Mouse (Mus musculus): ENCODE results near the gene Pdcd2l.
"Not testable (repeated sequence)": the region's sequence is repeated elsewhere in the genome, so short reads cannot be mapped to it uniquely, and the experiment has no call there.

Gene Pdcd2l

GRCm38 (mm10) chr7:34213281-34213680, 16.8 kb upstream of the Pdcd2l start:
- no peak for DNase-seq (ENCODE audit: low spot score)

GRCm38 (mm10) chr7:34208027-34208745, 11.7 kb upstream of the Pdcd2l start:
- no peak for DNase-seq (ENCODE audit: low spot score)

- DNase-seq (ENCODE audit: low spot score): no peak
Measured at GRCm38 (mm10) chr7:34206331-34206730, 9.9 kb upstream of the Pdcd2l start.

GRCm38 (mm10) chr7:34202147-34202546, 5.7 kb upstream of the Pdcd2l start:
- DNase-seq (ENCODE audit: low spot score): not testable (repeated sequence)

GRCm38 (mm10) chr7:34200829-34201228, 4.4 kb upstream of the Pdcd2l start:
- no peak for DNase-seq (ENCODE audit: low spot score)

- DNase-seq (ENCODE audit: low spot score): no peak
Measured at GRCm38 (mm10) chr7:34198346-34198745, 1.9 kb upstream of the Pdcd2l start.

GRCm38 (mm10) chr7:34195632-34196031, 829 bp downstream of the Pdcd2l start:
- DNase-seq (ENCODE audit: low spot score): no peak

GRCm38 (mm10) chr7:34192825-34193224, 3.6 kb downstream of the Pdcd2l start:
- no peak for DNase-seq (ENCODE audit: low spot score)

- no peak for DNase-seq (ENCODE audit: low spot score)
Measured at GRCm38 (mm10) chr7:34189376-34189989, 7.0 kb downstream of the Pdcd2l start.

GRCm38 (mm10) chr7:34183794-34184193, 12.7 kb downstream of the Pdcd2l start:
- no peak for DNase-seq (ENCODE audit: low spot score)

GRCm38 (mm10) chr7:34183356-34183755, 13.1 kb downstream of the Pdcd2l start:
- no peak for DNase-seq (ENCODE audit: low spot score)

- not testable (repeated sequence) for DNase-seq (ENCODE audit: low spot score)
Measured at GRCm38 (mm10) chr7:34176241-34176640, 20.2 kb downstream of the Pdcd2l start.

GRCm38 (mm10) chr7:34172251-34172650, 24.2 kb downstream of the Pdcd2l start:
- DNase-seq (ENCODE audit: low spot score): no peak

GRCm38 (mm10) chr7:34169454-34169853, 27.0 kb downstream of the Pdcd2l start, which contains the start of gene Uba2:
Gene Uba2, minus strand, starts transcription at chr7:34169599.
- no peak for DNase-seq (ENCODE audit: low spot score)

- DNase-seq (ENCODE audit: low spot score): peak; percentile 91
Measured at GRCm38 (mm10) chr7:34168470-34169251, 27.8 kb downstream of the Pdcd2l start.

GRCm38 (mm10) chr7:34167766-34168469, 28.5 kb downstream of the Pdcd2l start:
- DNase-seq (ENCODE audit: low spot score): no peak

GRCm38 (mm10) chr7:34166850-34167249, 29.6 kb downstream of the Pdcd2l start:
- no peak for DNase-seq (ENCODE audit: low spot score)

- DNase-seq (ENCODE audit: low spot score): no peak
Measured at GRCm38 (mm10) chr7:34165999-34166398, 30.5 kb downstream of the Pdcd2l start.

GRCm38 (mm10) chr7:34164671-34165070, 31.8 kb downstream of the Pdcd2l start:
- no peak for DNase-seq (ENCODE audit: low spot score)

GRCm38 (mm10) chr7:34159167-34159566, 37.3 kb downstream of the Pdcd2l start:
- DNase-seq (ENCODE audit: low spot score): no peak

- DNase-seq (ENCODE audit: low spot score): no peak
Measured at GRCm38 (mm10) chr7:34157994-34158393, 38.5 kb downstream of the Pdcd2l start.

GRCm38 (mm10) chr7:34147193-34147592, 49.3 kb downstream of the Pdcd2l start:
- DNase-seq (ENCODE audit: low spot score): no peak

Data from ovary, postnatal 36 days (tissue).